Mouse (Mus musculus): ENCODE measurements at regions not wholly inside any gene's neighbourhood (a gene's known extent, or its start where the extent isn't known, plus 50 kb on each side); places are given as distances from the start of the nearest gene placed in this dataset.

DNA sequence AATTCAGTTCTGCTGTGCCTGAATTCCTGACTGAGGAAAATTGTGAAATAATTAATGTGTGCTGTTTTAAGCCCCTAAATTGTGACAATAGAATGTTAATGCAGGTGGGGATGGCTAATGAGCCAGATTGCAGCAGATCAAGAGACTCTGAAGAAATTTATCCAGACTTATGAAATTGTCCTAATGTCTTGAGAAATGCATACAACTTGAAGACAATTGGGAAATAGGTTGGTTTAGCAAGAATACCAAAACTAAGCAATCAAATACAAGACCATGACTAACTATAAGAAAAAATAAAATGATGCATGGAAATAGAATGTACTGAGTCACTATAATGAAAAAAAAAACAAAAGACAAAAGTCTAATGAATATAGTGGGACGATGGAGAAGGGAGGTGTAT is 113.7 kb upstream of the Hccs start:
- Histone ChIP-seq H3K4me1 (ENCODE audit: control insufficient read depth, insufficient read depth, low read length) (no peaks in the 10 kb centered on the region), H3K27me3 (replicated peaks; ENCODE audit: control insufficient read depth, insufficient read depth, low read length) (no peaks in the 10 kb centered on the region), H3K9ac (ENCODE audit: low read depth, low read length) (no peak overlapping the region), H3K4me3 (ENCODE audit: low read length) (no peak overlapping the region), H3K27ac (ENCODE audit: low read length) (no peak overlapping the region), H3K9me3 (ENCODE audit: control insufficient read depth, low read length) (no peaks in the 10 kb centered on the region), H3K36me3 (ENCODE audit: control insufficient read depth, insufficient read depth, low read length) (no peaks in the 10 kb centered on the region), H3K4me2 (ENCODE audit: low read depth, low read length) (no peak overlapping the region)
- WGBS: 90% methylated on average over 1 of the region's 1 CpGs
- ATAC-seq: no peak

DNA sequence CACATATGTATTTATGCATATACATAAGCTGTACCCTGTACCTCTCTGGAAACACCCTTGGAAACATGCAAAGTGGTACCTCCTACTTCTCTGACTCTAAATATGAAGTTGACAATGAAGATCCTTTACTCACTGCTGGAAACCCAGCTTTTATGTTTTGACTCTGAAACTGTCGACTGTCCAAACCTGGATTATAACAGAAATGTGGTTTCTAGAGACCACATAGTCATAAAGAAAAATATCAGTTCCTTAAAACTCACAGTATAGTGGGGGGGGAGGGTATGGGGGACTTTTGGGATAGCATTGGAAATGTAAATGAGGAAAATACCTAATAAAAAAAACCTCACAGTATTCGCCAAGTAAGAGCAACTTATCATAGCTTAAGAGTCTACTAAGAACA is 76.7 kb upstream of the Hccs start:
- Histone ChIP-seq H3K27ac (ENCODE audit: low read length) (no peak overlapping the region), H3K36me3 (ENCODE audit: control insufficient read depth, insufficient read depth, low read length) (no peaks in the 10 kb centered on the region), H3K4me3 (ENCODE audit: low read length) (no peak overlapping the region), H3K9ac (ENCODE audit: low read depth, low read length) (no peak overlapping the region), H3K4me1 (ENCODE audit: control insufficient read depth, insufficient read depth, low read length) (no peaks in the 10 kb centered on the region), H3K27me3 (replicated peaks; ENCODE audit: control insufficient read depth, insufficient read depth, low read length) (0 out of 2 replicates have a peak, but pooled peaks cover 3% of the 10 kb centered on the region), H3K9me3 (ENCODE audit: control insufficient read depth, low read length) (no peaks in the 10 kb centered on the region), H3K4me2 (ENCODE audit: low read depth, low read length) (no peak overlapping the region)
- no peak for ATAC-seq
- 66% methylated on average over 2 of the region's 2 CpGs for WGBS

DNA sequence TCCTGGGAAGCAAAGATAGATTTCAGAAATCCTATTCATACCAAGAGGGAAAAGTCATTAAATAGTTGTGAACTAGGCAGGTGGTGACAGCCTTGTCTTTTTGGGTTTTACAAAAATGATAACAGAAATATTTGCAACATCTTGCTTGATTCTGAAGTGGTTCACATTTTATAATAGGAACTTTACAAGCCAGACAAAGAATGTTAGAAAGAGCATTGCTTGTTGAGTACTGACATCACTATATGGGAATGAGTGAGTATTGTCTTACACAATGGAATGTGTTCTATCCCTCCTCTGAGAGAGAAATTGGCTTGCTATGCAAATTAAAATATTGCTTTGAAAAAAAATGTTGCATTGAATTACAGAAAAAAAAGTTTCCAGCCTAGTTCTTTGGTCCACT is 66.5 kb upstream of the Hccs start:
- Histone ChIP-seq H3K4me3 (ENCODE audit: low read length) (no peak overlapping the region), H3K9ac (ENCODE audit: low read depth, low read length) (no peak overlapping the region), H3K4me1 (ENCODE audit: control insufficient read depth, insufficient read depth, low read length) (no peaks in the 10 kb centered on the region), H3K36me3 (ENCODE audit: control insufficient read depth, insufficient read depth, low read length) (no peaks in the 10 kb centered on the region), H3K27ac (ENCODE audit: low read length) (no peak overlapping the region), H3K27me3 (replicated peaks; ENCODE audit: control insufficient read depth, insufficient read depth, low read length) (peaks cover 3% of the 10 kb centered on the region; the same call in 1 of the 2 replicates), H3K9me3 (ENCODE audit: control insufficient read depth, low read length) (no peaks in the 10 kb centered on the region), H3K4me2 (ENCODE audit: low read depth, low read length) (no peak overlapping the region)
- no peak for ATAC-seq
